Mouse (Mus musculus) myocyte (in vitro differentiated cells): Measurements from ENCODE around the gene Clrn3. TPM values are rescaled to one million over a fixed set of nuclear protein-coding genes. Genes with fewer than 3 reads are reported as not detected.

Experiments used
- H3K27me3 ChIP-seq: one replicate; pipeline ENCODE4 v1.6.1; 2011; ENCODE audit not compliant: control insufficient read depth, insufficient read depth, insufficient read length
- H3K36me3 ChIP-seq: one replicate; pipeline ENCODE4 v1.6.1; 2011; ENCODE audit not compliant: control insufficient read depth, insufficient read depth
- H3K4me2 ChIP-seq: one replicate; pipeline ENCODE4 v1.6.1; 2011; ENCODE audit warnings: low read depth, control low read depth
- H3K4me3 ChIP-seq: one replicate; pipeline ENCODE4 v1.5.1; 2011; ENCODE audit warnings: mild to moderate bottlenecking, control low read depth, moderate library complexity
- H3K79me2 ChIP-seq: one replicate; pipeline ENCODE4 v1.6.1; 2011; ENCODE audit not compliant: control insufficient read depth, insufficient read depth
- H3ac ChIP-seq: one replicate; pipeline ENCODE4 v1.6.1; 2011; ENCODE audit not compliant: control insufficient read depth, insufficient read length
- CEBPB ChIP-seq: IDR thresholded peaks from 2 replicates; pipeline ENCODE4 v1.6.1; 2011; ENCODE audit warnings: mild to moderate bottlenecking, moderate library complexity; ENCODE audit not compliant: poor library complexity, insufficient read depth, severe bottlenecking
- E2F4 ChIP-seq: IDR thresholded peaks from one replicate; pipeline ENCODE4 v1.6.1; 2011; ENCODE audit warnings: mild to moderate bottlenecking, control low read depth, moderate library complexity; ENCODE audit not compliant: insufficient read depth
- MAX ChIP-seq: IDR thresholded peaks from one replicate; pipeline ENCODE4 v1.6.1; 2011; ENCODE audit warnings: low read depth, mild to moderate bottlenecking, control low read depth
- MYOD1 ChIP-seq, 3 experiments: IDR thresholded peaks; one replicate each; pipeline ENCODE4 v1.6.1; 2011; ENCODE audit warnings: control low read depth in 2 of 3, low read depth in 2 of 3, mild to moderate bottlenecking in 2 of 3, moderate library complexity in 1 of 3; ENCODE audit not compliant: insufficient read length in 2 of 3, control insufficient read depth in 1 of 3
- MYOG ChIP-seq, 3 experiments: IDR thresholded peaks; one replicate each; pipeline ENCODE4 v1.6.1; 2011; ENCODE audit warnings: control low read depth in 2 of 3, low read depth in 2 of 3, mild to moderate bottlenecking in 2 of 3; ENCODE audit not compliant: insufficient read length in 2 of 3, control insufficient read depth in 1 of 3, insufficient read depth in 1 of 3
- POLR2A ChIP-seq: IDR thresholded peaks from one replicate; pipeline ENCODE4 v1.6.1; 2011; ENCODE audit warnings: low read depth, mild to moderate bottlenecking, control low read depth, moderate library complexity; ENCODE audit not compliant: insufficient read length
- POLR2AphosphoS2 ChIP-seq: IDR thresholded peaks from one replicate; pipeline ENCODE4 v1.6.1; 2011; ENCODE audit warnings: low read depth, control low read depth; ENCODE audit not compliant: insufficient read length
- REST ChIP-seq: IDR thresholded peaks from one replicate; pipeline ENCODE4 v1.6.1; 2011; ENCODE audit warnings: mild to moderate bottlenecking, control low read depth, moderate library complexity; ENCODE audit not compliant: insufficient read depth, insufficient read length
- SRF ChIP-seq: IDR thresholded peaks from one replicate; pipeline ENCODE4 v1.6.1; 2011; ENCODE audit warnings: low read depth; ENCODE audit not compliant: control insufficient read depth, insufficient read length
- TCF12 ChIP-seq: IDR thresholded peaks from one replicate; pipeline ENCODE4 v1.6.1; 2011; ENCODE audit warnings: mild to moderate bottlenecking, control low read depth; ENCODE audit not compliant: poor library complexity, insufficient read depth, severe bottlenecking
- TCF3 ChIP-seq: IDR thresholded peaks from one replicate; pipeline ENCODE4 v1.6.1; 2011; ENCODE audit warnings: low read depth, control low read depth; ENCODE audit not compliant: insufficient read length
- USF1 ChIP-seq: IDR thresholded peaks from one replicate; pipeline ENCODE4 v1.6.1; 2011; ENCODE audit warnings: low read depth, mild to moderate bottlenecking, control low read depth, moderate library complexity
- polyA plus RNA-seq: library from polyadenylated mRNA; unstranded; fragments of >200 nt; fragmentation: generic; extraction: Trizol; gene quantifications from one replicate; pipeline ENCODE4 v1.2.1, GENCODE M21; 2012; ENCODE audit warnings: missing spikeins

The Clrn3 gene
- polyA plus RNA-seq, 1 experiment: not detected

DNA sequence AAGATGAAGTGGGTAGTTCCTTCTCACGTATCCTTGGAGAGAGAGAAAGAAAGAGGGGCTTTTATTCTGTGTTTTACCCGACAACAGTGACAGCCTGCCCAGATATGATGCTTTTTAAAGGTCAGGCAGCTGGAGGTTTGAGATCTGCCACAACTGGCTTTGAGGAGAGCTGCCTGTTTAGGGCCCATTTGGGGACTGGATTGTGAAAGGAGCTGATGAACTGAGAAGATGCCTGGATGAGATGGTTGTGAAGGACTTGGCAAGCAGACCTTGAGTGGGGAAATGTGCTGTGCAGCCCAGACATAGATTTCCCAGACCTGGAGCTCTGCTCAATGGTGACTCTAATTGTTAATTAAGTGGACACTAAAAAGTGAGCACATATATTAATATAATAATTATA, 40.1 kb upstream of the Clrn3 start:
- H3K27me3 ChIP-seq: no peaks in the 10 kb centered on the region
- H3K79me2 ChIP-seq: no peaks in the 10 kb centered on the region
- no peak overlapping the region for H3K4me2 ChIP-seq
- no peak overlapping the region for H3ac ChIP-seq
- TF ChIP-seq MYOD1 (IDR thresholded peaks at IDR 0.05; ENCODE audit: control insufficient read depth in 1 of 3, insufficient read length in 2 of 3, low read depth in 2 of 3) (no peak), POLR2AphosphoS2 (no peak), POLR2A (no peak), USF1 (no peak), REST (no peak), MYOG (IDR thresholded peaks at IDR 0.05; ENCODE audit: control insufficient read depth in 1 of 3, insufficient read depth in 1 of 3, insufficient read length in 2 of 3, low read depth in 2 of 3) (no peak), SRF (no peak), TCF3 (no peak), MAX (no peak), E2F4 (no peak), TCF12 (no peak), CEBPB (no peak)
- H3K36me3 ChIP-seq: no peaks in the 10 kb centered on the region
- no peak overlapping the region for H3K4me3 ChIP-seq

DNA sequence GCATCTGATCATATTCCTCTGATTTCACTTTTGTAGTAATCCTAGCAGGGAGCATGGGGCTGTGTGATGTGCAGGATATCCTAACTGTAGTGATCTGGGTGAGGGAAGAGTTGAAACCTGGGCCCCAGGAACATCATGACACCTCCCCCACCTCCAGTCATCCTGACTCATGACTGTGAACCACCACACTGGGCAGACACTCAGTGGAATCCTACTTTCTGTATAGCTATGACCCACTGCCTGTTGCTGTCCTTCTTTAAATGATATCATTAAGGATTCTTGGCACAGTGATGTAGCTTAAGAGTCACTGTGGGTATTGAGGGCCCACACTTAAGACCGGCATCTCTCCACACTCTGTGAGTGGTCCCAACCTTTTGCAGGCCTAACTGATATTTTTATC, 39.1 kb upstream of the Clrn3 start:
- Histone ChIP-seq H3ac (no peak overlapping the region), H3K4me3 (no peak overlapping the region), H3K27me3 (no peaks in the 10 kb centered on the region), H3K4me2 (peak overlapping the region; percentile 24), H3K36me3 (no peaks in the 10 kb centered on the region), H3K79me2 (no peaks in the 10 kb centered on the region)
- TF ChIP-seq MYOD1 (IDR thresholded peaks at IDR 0.05; ENCODE audit: control insufficient read depth in 1 of 3, insufficient read length in 2 of 3, low read depth in 2 of 3) (peak in 1 of 3 experiments; percentile 11), REST (no peak)

GRCm38 (mm10) chr7:135566013-135566412, 37.6 kb upstream of the Clrn3 start:
- Histone ChIP-seq H3K79me2 (no peaks in the 10 kb centered on the region), H3K36me3 (no peaks in the 10 kb centered on the region), H3K4me3 (no peak overlapping the region), H3ac (no peak overlapping the region), H3K4me2 (no peak overlapping the region), H3K27me3 (no peaks in the 10 kb centered on the region)
- no peak for TF ChIP-seq POLR2AphosphoS2
- no peak for TF ChIP-seq USF1

GRCm38 (mm10) chr7:135564022-135564421, 35.6 kb upstream of the Clrn3 start:
- H3ac ChIP-seq: no peak overlapping the region
- no peaks in the 10 kb centered on the region for H3K36me3 ChIP-seq
- H3K4me3 ChIP-seq: no peak overlapping the region
- no peaks in the 10 kb centered on the region for H3K27me3 ChIP-seq
- no peaks in the 10 kb centered on the region for H3K79me2 ChIP-seq
- TF ChIP-seq CEBPB (no peak), E2F4 (no peak), MAX (no peak), TCF12 (no peak), POLR2AphosphoS2 (no peak)
- no peak overlapping the region for H3K4me2 ChIP-seq

- TF ChIP-seq POLR2AphosphoS2 (no peak), MYOD1 (IDR thresholded peaks at IDR 0.05; ENCODE audit: control insufficient read depth in 1 of 3, insufficient read length in 2 of 3, low read depth in 2 of 3) (no peak), REST (no peak), E2F4 (no peak), POLR2A (no peak), TCF12 (no peak), MAX (no peak), USF1 (no peak), SRF (no peak), MYOG (IDR thresholded peaks at IDR 0.05; ENCODE audit: control insufficient read depth in 1 of 3, insufficient read depth in 1 of 3, insufficient read length in 2 of 3, low read depth in 2 of 3) (no peak), CEBPB (no peak), TCF3 (no peak)
- H3K27me3 ChIP-seq: no peaks in the 10 kb centered on the region
- H3K4me3 ChIP-seq: no peak overlapping the region
- no peaks in the 10 kb centered on the region for H3K79me2 ChIP-seq
- no peak overlapping the region for H3ac ChIP-seq
- no peaks in the 10 kb centered on the region for H3K36me3 ChIP-seq
- no peak overlapping the region for H3K4me2 ChIP-seq
Measured at GRCm38 (mm10) chr7:135560280-135560679, 31.8 kb upstream of the Clrn3 start.
